Mouse (Mus musculus) lung, embryonic 15.5 days (tissue): ENCODE measurements around the gene Timm22. TPM values are rescaled to one million over a fixed set of nuclear protein-coding genes. Genes with fewer than 3 reads are reported as not detected.

Experiments used
- ATAC-seq: fragments of 200-750 bp; cut with Nextera tagmentation; 2 replicates; pipeline ENCODE4 v1.8.0; 2017; ENCODE audit warnings: moderate number of reproducible peaks, borderline replicate concordance; ENCODE audit not compliant: low FRiP score, low TSS enrichment; ENCODE audit errors: extremely low read depth
- H3K27ac ChIP-seq: fragments of 300-500 bp; sonication (generic); 2 replicates; pipeline ENCODE4 v1.5.1; 2015; ENCODE audit warnings: moderate library complexity, mild to moderate bottlenecking, inconsistent platforms
- H3K27me3 ChIP-seq: fragments of 300-500 bp; sonication (generic); 2 replicates; pipeline ENCODE4 v1.6.1; 2015; ENCODE audit warnings: inconsistent platforms
- H3K36me3 ChIP-seq: fragments of 300-500 bp; sonication (generic); 2 replicates; pipeline ENCODE4 v1.6.1; 2015; ENCODE audit warnings: inconsistent platforms
- H3K4me1 ChIP-seq: fragments of 300-500 bp; sonication (generic); 2 replicates; pipeline ENCODE4 v1.6.1; 2015; ENCODE audit warnings: inconsistent platforms
- H3K4me2 ChIP-seq: fragments of 300-500 bp; sonication (generic); 2 replicates; pipeline ENCODE4 v1.6.1; 2015; ENCODE audit warnings: inconsistent platforms, mild to moderate bottlenecking, moderate library complexity
- H3K4me3 ChIP-seq: fragments of 300-500 bp; sonication (generic); 2 replicates; pipeline ENCODE4 v1.5.1; 2015; ENCODE audit warnings: mild to moderate bottlenecking, inconsistent platforms
- H3K9ac ChIP-seq: fragments of 300-500 bp; sonication (generic); 2 replicates; pipeline ENCODE4 v1.6.1; 2015; ENCODE audit warnings: inconsistent platforms
- H3K9me3 ChIP-seq: fragments of 300-500 bp; sonication (generic); 2 replicates; pipeline ENCODE4 v1.6.1; 2016; ENCODE audit warnings: inconsistent platforms
- WGBS: fragments of 180-500 bp; shearing (Covaris S2); methylation state at CpG from one replicate; pipeline ENCODE4 v1.1.7; 2015; 5-methylcytosine and 5-hydroxymethylcytosine counted together
- polyA plus RNA-seq: library from polyadenylated mRNA; unstranded; fragments of >200 nt; fragmentation: Nextera tagmentation; extraction: Ambion mirVana; gene quantifications from 2 replicates; pipeline ENCODE4 v1.2.1, GENCODE M21; 2015

Timm22 gene
- polyA plus RNA-seq, 1 experiment from 2014 or later: 106 TPM

- Histone ChIP-seq H3K4me1 (peaks cover 41% of the 10 kb centered on the region), H3K27me3 (no peaks in the 10 kb centered on the region), H3K36me3 (no peaks in the 10 kb centered on the region), H3K9me3 (no peaks in the 10 kb centered on the region), H3K27ac (peak overlapping the region; percentile 91), H3K9ac (no peak overlapping the region), H3K4me3 (no peak overlapping the region), H3K4me2 (peak overlapping the region; percentile 28; the same call in 1 of the 2 replicates)
- WGBS: 22% methylated on average over 17 of the region's 17 CpGs
- peak; percentile 90 for ATAC-seq
Observed at GRCm38 (mm10) chr11:76374491-76375185, 32.1 kb upstream of the Timm22 start.

- 88% methylated on average over 3 of the region's 3 CpGs for WGBS
- Histone ChIP-seq H3K27ac (no peak overlapping the region; the same call in 1 of the 2 replicates), H3K4me3 (no peak overlapping the region), H3K27me3 (0 out of 2 replicates have a peak, but pooled peaks cover 4% of the 10 kb centered on the region), H3K36me3 (no peaks in the 10 kb centered on the region), H3K4me1 (peaks cover 52% of the 10 kb centered on the region), H3K4me2 (no peak overlapping the region), H3K9ac (no peak overlapping the region), H3K9me3 (no peaks in the 10 kb centered on the region)
- ATAC-seq: no peak
Observed at GRCm38 (mm10) chr11:76376425-76376824, 30.3 kb upstream of the Timm22 start.

DNA sequence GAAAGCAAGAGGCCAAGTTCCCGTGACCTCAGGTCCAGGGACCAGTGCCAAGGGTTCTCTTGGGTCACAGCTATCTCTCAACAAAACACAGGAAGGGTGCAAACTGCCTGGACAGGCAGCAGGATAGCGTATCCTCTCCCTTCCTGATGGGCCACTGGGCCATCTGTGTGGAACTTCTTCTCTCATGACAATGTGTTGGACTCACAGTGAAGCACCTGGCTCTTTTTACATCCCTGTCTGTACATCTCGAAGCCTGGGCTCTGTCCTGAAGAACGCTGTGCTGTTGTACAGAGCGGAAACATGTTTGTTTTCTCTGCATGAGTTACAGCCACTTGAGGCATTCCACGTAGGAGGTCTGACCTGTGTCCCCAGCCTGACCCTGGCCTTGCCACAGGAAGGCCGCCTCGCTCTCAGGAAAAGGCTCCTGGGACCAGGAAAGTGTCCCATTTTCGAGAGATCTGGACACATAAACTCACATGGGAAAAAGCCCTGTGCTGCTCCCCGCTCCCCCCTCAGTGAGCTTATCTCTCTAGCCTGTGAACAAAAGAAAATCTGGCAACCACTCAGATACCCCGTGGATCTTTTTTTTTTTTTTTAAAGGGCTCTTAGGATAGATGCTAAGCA lies 26.7 kb upstream of the Timm22 start:
- Histone ChIP-seq H3K4me1 (peaks cover 35% of the 10 kb centered on the region), H3K9me3 (no peaks in the 10 kb centered on the region), H3K36me3 (no peaks in the 10 kb centered on the region), H3K4me2 (no peak overlapping the region), H3K27me3 (0 out of 2 replicates have a peak, but pooled peaks cover 4% of the 10 kb centered on the region), H3K9ac (no peak overlapping the region), H3K27ac (0 out of 2 replicates have a peak overlapping the region, but pooled peaks have one; percentile 15), H3K4me3 (no peak overlapping the region)
- WGBS: 28% methylated on average over 11 of the region's 11 CpGs
- no peak for ATAC-seq

DNA sequence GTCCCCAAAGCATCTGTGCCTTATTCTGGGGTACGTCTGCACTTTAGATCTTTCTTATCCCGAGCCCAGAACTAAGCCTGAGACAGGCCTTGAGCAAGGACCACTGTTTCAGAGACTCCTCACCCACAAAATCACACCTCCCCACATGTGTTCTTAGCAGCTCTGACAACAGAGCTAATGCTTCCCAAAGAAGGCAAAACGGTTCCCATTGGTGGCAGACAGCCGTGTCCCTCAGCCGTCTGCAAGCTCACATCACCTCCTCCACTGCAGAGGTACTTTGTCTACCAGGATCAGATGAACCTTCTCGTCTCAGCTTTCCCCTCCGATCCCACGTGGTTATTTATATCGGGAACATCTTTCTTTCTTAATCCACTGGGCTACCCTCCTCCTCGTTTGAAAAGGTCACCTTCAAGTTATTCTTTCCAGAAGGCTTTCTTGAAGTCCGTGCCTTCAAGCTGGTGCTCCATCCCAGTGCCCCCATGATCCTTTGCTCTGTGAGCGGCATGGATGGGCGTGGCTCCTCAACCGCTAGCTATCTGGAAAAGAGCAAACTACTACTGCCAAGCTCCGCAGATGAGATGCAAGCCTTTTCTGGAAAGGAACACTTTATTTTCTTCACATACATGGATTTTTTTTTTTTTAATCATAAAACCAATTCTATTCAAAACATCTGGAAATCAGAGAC lies 25.4 kb upstream of the Timm22 start:
- Histone ChIP-seq H3K27me3 (0 out of 2 replicates have a peak, but pooled peaks cover 4% of the 10 kb centered on the region), H3K4me3 (no peak overlapping the region), H3K4me1 (peaks cover 27% of the 10 kb centered on the region), H3K9ac (no peak overlapping the region), H3K36me3 (no peaks in the 10 kb centered on the region), H3K4me2 (no peak overlapping the region), H3K27ac (no peak overlapping the region), H3K9me3 (no peaks in the 10 kb centered on the region)
- 74% methylated on average over 15 of the region's 15 CpGs for WGBS
- no peak for ATAC-seq

DNA sequence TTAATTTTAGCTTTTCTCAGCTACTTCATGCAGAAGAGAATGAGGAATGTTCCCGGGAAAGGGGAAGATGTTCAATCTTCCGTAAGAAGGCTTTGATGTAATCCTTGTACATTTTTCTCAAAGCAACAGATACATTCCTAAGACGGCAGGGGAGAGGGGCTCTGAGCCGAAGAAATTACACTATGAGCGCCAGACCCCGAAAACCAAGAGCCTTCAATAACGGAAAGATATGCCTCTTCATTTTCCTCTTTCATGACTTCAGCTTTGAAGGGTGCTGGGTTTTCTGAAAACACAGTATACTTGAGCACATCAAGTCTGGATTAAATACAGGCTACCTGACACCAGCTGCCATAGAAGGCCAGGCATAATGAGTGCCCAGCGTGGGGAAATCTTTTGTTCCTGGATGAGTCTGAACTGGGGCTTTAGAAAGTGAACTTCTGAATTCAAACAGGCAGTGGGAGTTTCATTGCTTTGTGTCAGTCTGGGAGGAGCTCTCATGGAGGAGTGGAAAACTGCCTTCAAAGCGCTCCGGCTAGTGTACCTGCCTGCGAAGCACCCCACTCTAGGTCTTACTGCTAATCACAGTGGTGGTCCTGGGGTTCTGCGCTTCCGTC lies 23.9 kb upstream of the Timm22 start:
- H3K27me3 ChIP-seq: 0 out of 2 replicates have a peak, but pooled peaks cover 4% of the 10 kb centered on the region
- no peak overlapping the region for H3K9ac ChIP-seq
- H3K27ac ChIP-seq: no peak overlapping the region
- no peak overlapping the region for H3K4me3 ChIP-seq
- H3K4me1 ChIP-seq: peaks cover 27% of the 10 kb centered on the region
- no peaks in the 10 kb centered on the region for H3K36me3 ChIP-seq
- no peak for ATAC-seq
- 65% methylated on average over 13 of the region's 13 CpGs for WGBS
- H3K9me3 ChIP-seq: no peaks in the 10 kb centered on the region
- no peak overlapping the region for H3K4me2 ChIP-seq

GRCm38 (mm10) chr11:76384307-76384706 lies 22.4 kb upstream of the Timm22 start:
- Histone ChIP-seq H3K27ac (no peak overlapping the region), H3K4me3 (no peak overlapping the region), H3K9ac (no peak overlapping the region), H3K9me3 (no peaks in the 10 kb centered on the region), H3K27me3 (0 out of 2 replicates have a peak, but pooled peaks cover 4% of the 10 kb centered on the region), H3K4me1 (peaks cover 39% of the 10 kb centered on the region), H3K36me3 (no peaks in the 10 kb centered on the region), H3K4me2 (no peak overlapping the region)
- no peak for ATAC-seq
- WGBS: 59% methylated on average over 5 of the region's 5 CpGs

DNA sequence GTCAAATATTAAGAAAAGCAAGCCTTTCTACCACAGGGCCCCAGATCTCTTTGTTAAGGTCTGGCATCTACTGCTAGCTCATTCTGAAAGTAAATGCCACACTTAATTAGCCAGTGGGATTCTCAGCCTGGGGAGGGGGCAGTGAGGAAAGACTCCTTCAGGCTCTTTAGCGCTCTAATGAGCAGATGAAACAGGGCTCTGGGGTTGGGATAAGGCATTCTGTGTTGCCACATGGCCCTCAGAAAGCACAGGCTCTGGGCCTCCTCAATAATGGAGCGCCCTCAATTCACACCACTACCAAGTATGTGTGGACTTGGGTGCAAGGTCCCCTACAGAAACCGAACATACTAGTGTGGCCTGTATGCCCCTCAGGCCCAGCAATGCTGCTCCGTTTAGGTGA lies 21.7 kb upstream of the Timm22 start:
- WGBS: 83% methylated on average over 4 of the region's 4 CpGs
- ATAC-seq: no peak
- no peak overlapping the region for H3K4me2 ChIP-seq
- H3K4me1 ChIP-seq: peaks cover 35% of the 10 kb centered on the region
- H3K27ac ChIP-seq: no peak overlapping the region
- no peak overlapping the region for H3K9ac ChIP-seq
- H3K9me3 ChIP-seq: no peaks in the 10 kb centered on the region
- H3K4me3 ChIP-seq: no peak overlapping the region
- 0 out of 2 replicates have a peak, but pooled peaks cover 4% of the 10 kb centered on the region for H3K27me3 ChIP-seq
- H3K36me3 ChIP-seq: no peaks in the 10 kb centered on the region

DNA sequence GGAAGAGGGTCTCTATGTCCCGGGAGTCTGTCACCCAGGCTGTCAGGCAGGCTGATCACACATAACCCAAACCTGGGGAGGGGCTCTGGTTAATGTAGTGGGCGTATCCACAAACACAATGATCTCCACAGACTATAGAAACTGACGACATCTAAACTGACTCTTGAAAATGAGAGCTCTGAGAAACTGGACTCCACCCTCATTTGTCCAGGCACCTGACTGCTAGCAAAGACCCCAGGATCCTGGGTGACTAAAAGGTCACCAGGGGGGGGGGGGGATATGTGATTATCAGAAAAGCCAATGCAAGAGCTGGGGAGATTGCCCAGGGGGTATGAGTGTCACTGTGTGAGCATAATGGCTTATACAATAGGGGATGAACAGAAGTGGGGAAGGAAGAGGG lies 21.0 kb upstream of the Timm22 start:
- 54% methylated on average over 3 of the region's 3 CpGs for WGBS
- no peak overlapping the region for H3K4me2 ChIP-seq
- no peak overlapping the region for H3K27ac ChIP-seq
- no peak overlapping the region for H3K9ac ChIP-seq
- peaks cover 29% of the 10 kb centered on the region for H3K4me1 ChIP-seq
- no peaks in the 10 kb centered on the region for H3K36me3 ChIP-seq
- no peak for ATAC-seq
- no peaks in the 10 kb centered on the region for H3K9me3 ChIP-seq
- H3K4me3 ChIP-seq: no peak overlapping the region
- 0 out of 2 replicates have a peak, but pooled peaks cover 4% of the 10 kb centered on the region for H3K27me3 ChIP-seq

GRCm38 (mm10) chr11:76387097-76387496 lies 19.7 kb upstream of the Timm22 start:
- Histone ChIP-seq H3K27me3 (no peaks in the 10 kb centered on the region), H3K9ac (no peak overlapping the region), H3K4me1 (peaks cover 29% of the 10 kb centered on the region), H3K36me3 (no peaks in the 10 kb centered on the region), H3K4me2 (no peak overlapping the region), H3K4me3 (no peak overlapping the region), H3K27ac (no peak overlapping the region), H3K9me3 (no peaks in the 10 kb centered on the region)
- ATAC-seq: no peak
- WGBS: 87% methylated on average over 1 of the region's 1 CpGs

DNA sequence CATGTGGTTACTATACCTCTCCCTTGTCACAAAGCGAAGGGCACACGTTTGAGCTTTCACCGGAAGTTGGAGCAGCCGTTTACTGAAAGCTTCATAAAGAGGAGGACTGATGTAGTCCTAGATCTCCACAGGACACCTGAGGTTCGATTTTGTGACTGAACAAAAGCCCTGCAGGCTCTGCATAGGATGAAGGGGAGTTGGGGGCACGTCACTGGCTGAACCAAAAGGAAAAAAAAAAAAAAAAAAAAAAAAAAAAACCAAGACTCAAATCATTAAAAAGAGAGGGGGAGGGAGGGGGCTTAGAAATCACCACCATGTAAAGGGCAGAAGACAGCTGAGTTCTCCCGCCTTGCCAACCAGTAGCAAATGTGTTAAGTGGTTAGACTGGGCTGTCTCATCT lies 18.0 kb upstream of the Timm22 start:
- Histone ChIP-seq H3K9ac (no peak overlapping the region), H3K4me1 (peaks cover 30% of the 10 kb centered on the region), H3K27ac (no peak overlapping the region), H3K4me2 (no peak overlapping the region; the same call in 1 of the 2 replicates), H3K27me3 (no peaks in the 10 kb centered on the region), H3K4me3 (no peak overlapping the region), H3K36me3 (no peaks in the 10 kb centered on the region), H3K9me3 (no peaks in the 10 kb centered on the region)
- no peak for ATAC-seq
- 15% methylated on average over 7 of the region's 7 CpGs for WGBS

GRCm38 (mm10) chr11:76392532-76392931 lies 14.2 kb upstream of the Timm22 start:
- H3K9me3 ChIP-seq: no peaks in the 10 kb centered on the region
- ATAC-seq: no peak
- H3K4me2 ChIP-seq: no peak overlapping the region
- no peaks in the 10 kb centered on the region for H3K36me3 ChIP-seq
- no peak overlapping the region for H3K4me3 ChIP-seq
- 87% methylated on average over 7 of the region's 7 CpGs for WGBS
- H3K27me3 ChIP-seq: no peaks in the 10 kb centered on the region
- peaks cover 22% of the 10 kb centered on the region for H3K4me1 ChIP-seq
- no peak overlapping the region for H3K27ac ChIP-seq
- no peak overlapping the region for H3K9ac ChIP-seq
